Mouse (Mus musculus): ENCODE measurements around the gene Clcnkb. TPM values are rescaled to one million over a fixed set of nuclear protein-coding genes. Genes with fewer than 3 reads are reported as not detected.
A peak's percentile ranks its signal among the peaks of the same experiment; 100 is the strongest.

Gene Clcnkb
- polyA plus RNA-seq (2014; fragmentation: Nextera tagmentation; extraction: Ambion mirVana), result not detected in 2 replicates

DNA sequence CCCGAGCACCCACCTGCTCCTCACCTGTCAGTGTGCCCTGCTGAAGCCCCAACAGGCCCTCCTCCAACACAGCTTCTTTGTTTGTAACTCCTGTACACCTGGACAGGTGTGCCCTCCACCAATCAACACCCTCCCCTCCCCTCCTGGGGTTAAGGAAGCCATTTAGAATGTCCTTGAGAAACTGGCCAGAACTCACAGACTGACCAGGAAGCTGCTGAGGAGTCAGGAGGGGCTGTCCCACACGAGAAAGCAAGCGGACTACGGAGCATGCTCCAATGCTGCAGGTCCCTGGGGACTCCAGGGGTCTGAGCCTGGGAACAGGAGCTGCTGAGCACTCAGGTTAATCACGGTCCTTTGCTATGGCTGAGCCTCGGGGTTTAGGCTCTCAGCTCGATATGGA is at the start of gene Clcnkb:
Clcnkb (minus strand) TSS at position 91 of the 400 bp plus-strand sequence.
- Histone ChIP-seq H3K4me3 (ENCODE audit: low read depth, low read length) (no peak within 1 kb of the TSS), H3K27me3 (ENCODE audit: control insufficient read depth, insufficient read depth, low read length) (no peaks in the 10 kb centered on the region), H3K36me3 (ENCODE audit: control insufficient read depth, insufficient read depth, low read length) (no peaks in the 10 kb centered on the region), H3K27ac (ENCODE audit: low read depth, low read length) (no peak within 1 kb of the TSS), H3K4me2 (ENCODE audit: low read depth, low read length) (no peak within 1 kb of the TSS), H3K9me3 (ENCODE audit: control insufficient read depth, low read length) (no peaks in the 10 kb centered on the region), H3K9ac (replicated peaks; ENCODE audit: low read depth, low read length) (no peak within 1 kb of the TSS), H3K4me1 (ENCODE audit: control insufficient read depth, insufficient read depth, low read length) (no peaks in the 10 kb centered on the region)
- WGBS, result 60% methylated on average over 7 of the region's 7 CpGs
- no peak for ATAC-seq (ENCODE audit: low read depth)

DNA sequence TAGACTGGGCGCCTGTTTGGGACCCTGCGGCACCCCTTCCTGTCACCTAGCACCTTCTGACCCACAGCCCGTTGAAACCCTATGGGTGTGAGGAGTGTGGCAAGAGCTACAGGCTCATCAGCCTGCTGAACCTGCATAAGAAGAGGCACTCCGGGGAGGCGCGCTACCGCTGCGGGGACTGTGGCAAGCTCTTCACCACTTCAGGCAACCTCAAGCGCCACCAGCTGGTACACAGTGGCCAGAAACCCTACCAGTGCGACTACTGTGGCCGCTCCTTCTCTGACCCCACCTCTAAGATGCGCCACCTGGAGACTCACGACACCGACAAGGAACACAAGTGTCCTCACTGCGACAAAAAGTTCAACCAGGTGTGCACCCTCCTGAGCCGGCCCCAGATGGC is 48.9 kb upstream of the Clcnkb start:
- Histone ChIP-seq H3K4me1 (ENCODE audit: control insufficient read depth, insufficient read depth, low read length) (no peaks in the 10 kb centered on the region), H3K36me3 (ENCODE audit: control insufficient read depth, insufficient read depth, low read length) (peaks cover 64% of the 10 kb centered on the region), H3K27me3 (ENCODE audit: control insufficient read depth, insufficient read depth, low read length) (no peaks in the 10 kb centered on the region), H3K9ac (replicated peaks; ENCODE audit: low read depth, low read length) (no peak overlapping the region), H3K4me3 (ENCODE audit: low read depth, low read length) (no peak overlapping the region), H3K9me3 (ENCODE audit: control insufficient read depth, low read length) (no peaks in the 10 kb centered on the region), H3K4me2 (ENCODE audit: low read depth, low read length) (no peak overlapping the region), H3K27ac (ENCODE audit: low read depth, low read length) (no peak overlapping the region)
- no peak for ATAC-seq (ENCODE audit: low read depth)
- WGBS, result 80% methylated on average over 16 of the region's 16 CpGs

DNA sequence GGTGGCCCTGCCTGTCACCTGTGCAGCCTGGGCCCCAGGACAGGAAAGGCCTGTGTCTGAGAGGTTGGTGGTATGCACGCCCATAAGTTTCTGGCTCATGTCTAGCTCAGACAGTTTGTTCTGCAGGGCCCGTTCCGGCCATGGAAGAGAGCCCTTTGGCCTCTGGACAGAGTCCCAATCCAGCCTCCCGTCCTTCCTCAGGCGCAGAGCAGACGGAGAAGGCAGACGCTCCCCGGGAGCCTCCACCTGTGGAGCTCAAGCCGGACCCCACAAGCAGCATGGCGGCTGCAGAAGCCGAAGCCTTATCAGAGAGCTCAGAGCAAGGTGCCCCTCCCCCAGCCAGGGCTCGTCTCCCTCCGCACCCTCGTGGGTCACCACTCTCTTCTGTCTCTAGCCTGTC is 47.7 kb upstream of the Clcnkb start:
- Histone ChIP-seq H3K27ac (ENCODE audit: low read depth, low read length) (no peak overlapping the region), H3K4me2 (ENCODE audit: low read depth, low read length) (no peak overlapping the region), H3K4me1 (ENCODE audit: control insufficient read depth, insufficient read depth, low read length) (no peaks in the 10 kb centered on the region), H3K36me3 (ENCODE audit: control insufficient read depth, insufficient read depth, low read length) (peaks cover 52% of the 10 kb centered on the region), H3K4me3 (ENCODE audit: low read depth, low read length) (no peak overlapping the region), H3K9me3 (ENCODE audit: control insufficient read depth, low read length) (no peaks in the 10 kb centered on the region), H3K9ac (replicated peaks; ENCODE audit: low read depth, low read length) (no peak overlapping the region), H3K27me3 (ENCODE audit: control insufficient read depth, insufficient read depth, low read length) (no peaks in the 10 kb centered on the region)
- WGBS, result 89% methylated on average over 14 of the region's 14 CpGs
- ATAC-seq (ENCODE audit: low read depth), result no peak

DNA sequence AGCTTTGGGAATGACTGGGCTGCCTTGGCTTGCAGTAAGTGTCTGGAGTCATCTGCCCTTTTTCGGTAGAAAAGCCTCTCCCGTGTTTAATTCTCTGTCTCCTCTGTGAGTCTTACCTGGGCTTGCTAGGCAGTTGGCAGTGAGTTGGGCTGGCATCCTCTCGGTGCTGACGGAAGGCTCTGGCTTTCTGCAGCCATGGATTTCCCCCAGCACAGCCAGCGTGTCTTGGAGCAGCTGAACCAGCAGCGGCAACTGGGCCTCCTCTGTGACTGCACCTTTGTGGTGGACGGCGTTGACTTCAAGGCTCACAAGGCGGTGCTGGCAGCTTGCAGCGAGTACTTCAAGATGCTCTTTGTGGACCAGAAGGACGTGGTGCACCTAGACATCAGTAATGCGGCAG is 45.8 kb upstream of the Clcnkb start:
- Histone ChIP-seq H3K4me3 (ENCODE audit: low read depth, low read length) (no peak overlapping the region), H3K4me1 (ENCODE audit: control insufficient read depth, insufficient read depth, low read length) (0 out of 2 replicates have a peak, but pooled peaks cover 4% of the 10 kb centered on the region), H3K27me3 (ENCODE audit: control insufficient read depth, insufficient read depth, low read length) (no peaks in the 10 kb centered on the region), H3K4me2 (ENCODE audit: low read depth, low read length) (no peak overlapping the region), H3K9ac (replicated peaks; ENCODE audit: low read depth, low read length) (no peak overlapping the region), H3K27ac (ENCODE audit: low read depth, low read length) (no peak overlapping the region), H3K9me3 (ENCODE audit: control insufficient read depth, low read length) (no peaks in the 10 kb centered on the region), H3K36me3 (ENCODE audit: control insufficient read depth, insufficient read depth, low read length) (peaks cover 39% of the 10 kb centered on the region)
- WGBS, result 89% methylated on average over 12 of the region's 12 CpGs
- ATAC-seq (ENCODE audit: low read depth), result no peak

GRCm38 (mm10) chr4:141461088-141461487 is 45.3 kb upstream of the Clcnkb start:
- 42% methylated on average over 12 of the region's 12 CpGs for WGBS
- no peaks in the 10 kb centered on the region for H3K27me3 ChIP-seq (ENCODE audit: control insufficient read depth, insufficient read depth, low read length)
- H3K9me3 ChIP-seq (ENCODE audit: control insufficient read depth, low read length), result no peaks in the 10 kb centered on the region
- H3K4me3 ChIP-seq (ENCODE audit: low read depth, low read length), result no peak overlapping the region
- ATAC-seq (ENCODE audit: low read depth), result no peak
- no peak overlapping the region for H3K4me2 ChIP-seq (ENCODE audit: low read depth, low read length)
- H3K4me1 ChIP-seq (ENCODE audit: control insufficient read depth, insufficient read depth, low read length), result 0 out of 2 replicates have a peak, but pooled peaks cover 4% of the 10 kb centered on the region
- no peak overlapping the region for H3K9ac ChIP-seq (replicated peaks; ENCODE audit: low read depth, low read length)
- H3K27ac ChIP-seq (ENCODE audit: low read depth, low read length), result no peak overlapping the region
- H3K36me3 ChIP-seq (ENCODE audit: control insufficient read depth, insufficient read depth, low read length), result peaks cover 34% of the 10 kb centered on the region

DNA sequence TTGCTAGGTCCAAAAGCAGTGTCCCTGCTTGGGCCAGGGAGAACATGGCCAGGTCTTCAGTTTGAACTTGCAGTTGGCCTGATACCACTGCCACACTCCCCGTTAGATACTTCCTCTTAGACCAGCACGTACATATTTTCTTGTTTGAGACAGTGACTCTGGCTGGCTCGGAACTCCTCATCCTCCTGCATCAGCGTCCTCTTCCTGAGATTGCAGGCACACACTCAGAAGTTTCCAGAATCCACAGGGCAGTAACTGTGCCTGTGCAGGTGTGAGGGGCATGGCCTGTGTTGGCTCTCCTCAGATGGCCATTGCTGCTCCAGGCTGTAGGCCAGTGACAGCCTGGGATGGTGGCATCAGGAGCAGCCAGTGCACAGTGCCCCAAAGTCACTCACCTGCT is 44.7 kb upstream of the Clcnkb start:
- Histone ChIP-seq H3K4me3 (ENCODE audit: low read depth, low read length) (no peak overlapping the region), H3K4me2 (ENCODE audit: low read depth, low read length) (no peak overlapping the region), H3K9ac (replicated peaks; ENCODE audit: low read depth, low read length) (no peak overlapping the region), H3K9me3 (ENCODE audit: control insufficient read depth, low read length) (no peaks in the 10 kb centered on the region), H3K27ac (ENCODE audit: low read depth, low read length) (no peak overlapping the region), H3K27me3 (ENCODE audit: control insufficient read depth, insufficient read depth, low read length) (no peaks in the 10 kb centered on the region), H3K36me3 (ENCODE audit: control insufficient read depth, insufficient read depth, low read length) (peaks cover 28% of the 10 kb centered on the region), H3K4me1 (ENCODE audit: control insufficient read depth, insufficient read depth, low read length) (0 out of 2 replicates have a peak, but pooled peaks cover 4% of the 10 kb centered on the region)
- no peak for ATAC-seq (ENCODE audit: low read depth)
- 99% methylated on average over 4 of the region's 4 CpGs for WGBS

- ATAC-seq (ENCODE audit: low read depth), result no peak
- Histone ChIP-seq H3K9me3 (ENCODE audit: control insufficient read depth, low read length) (no peaks in the 10 kb centered on the region), H3K4me2 (ENCODE audit: low read depth, low read length) (no peak overlapping the region), H3K9ac (replicated peaks; ENCODE audit: low read depth, low read length) (no peak overlapping the region), H3K4me3 (ENCODE audit: low read depth, low read length) (no peak overlapping the region), H3K27me3 (ENCODE audit: control insufficient read depth, insufficient read depth, low read length) (no peaks in the 10 kb centered on the region), H3K27ac (ENCODE audit: low read depth, low read length) (no peak overlapping the region), H3K4me1 (ENCODE audit: control insufficient read depth, insufficient read depth, low read length) (0 out of 2 replicates have a peak, but pooled peaks cover 4% of the 10 kb centered on the region), H3K36me3 (ENCODE audit: control insufficient read depth, insufficient read depth, low read length) (peaks cover 20% of the 10 kb centered on the region)
- 92% methylated on average over 9 of the region's 9 CpGs for WGBS
Measured at GRCm38 (mm10) chr4:141459766-141460165, 44.0 kb upstream of the Clcnkb start.

- no peak for ATAC-seq (ENCODE audit: low read depth)
- WGBS, result 60% methylated on average over 3 of the region's 3 CpGs
- H3K27me3 ChIP-seq (ENCODE audit: control insufficient read depth, insufficient read depth, low read length), result no peaks in the 10 kb centered on the region
- H3K4me2 ChIP-seq (ENCODE audit: low read depth, low read length), result no peak overlapping the region
- H3K36me3 ChIP-seq (ENCODE audit: control insufficient read depth, insufficient read depth, low read length), result peaks cover 12% of the 10 kb centered on the region
- no peak overlapping the region for H3K9ac ChIP-seq (replicated peaks; ENCODE audit: low read depth, low read length)
- H3K9me3 ChIP-seq (ENCODE audit: control insufficient read depth, low read length), result no peaks in the 10 kb centered on the region
- no peak overlapping the region for H3K4me3 ChIP-seq (ENCODE audit: low read depth, low read length)
- H3K4me1 ChIP-seq (ENCODE audit: control insufficient read depth, insufficient read depth, low read length), result 0 out of 2 replicates have a peak, but pooled peaks cover 4% of the 10 kb centered on the region
- H3K27ac ChIP-seq (ENCODE audit: low read depth, low read length), result no peak overlapping the region
Measured at GRCm38 (mm10) chr4:141458888-141459287, 43.1 kb upstream of the Clcnkb start.

DNA sequence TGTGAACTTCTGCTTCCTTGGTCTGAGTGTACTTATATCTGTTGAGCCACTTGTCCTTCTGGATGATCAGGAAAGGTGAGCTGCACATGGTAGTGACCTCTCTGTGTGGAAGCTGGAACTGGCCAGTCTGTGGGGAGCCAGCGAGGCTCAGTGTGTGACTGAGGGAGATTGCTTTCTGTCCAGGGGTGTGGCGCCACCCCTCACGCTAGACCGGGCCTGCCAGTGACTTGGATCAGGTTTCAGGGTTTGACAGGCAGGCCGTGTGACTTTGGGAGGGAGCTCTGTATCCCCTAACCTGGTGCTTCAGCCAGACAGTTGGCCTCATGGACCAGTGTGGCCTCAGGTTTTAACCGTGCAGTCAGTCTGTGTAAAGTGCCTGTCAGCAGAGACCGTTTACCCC is 42.4 kb upstream of the Clcnkb start:
- 0 out of 2 replicates have a peak, but pooled peaks have one; percentile 34 for ATAC-seq (ENCODE audit: low read depth)
- peaks cover 7% of the 10 kb centered on the region for H3K36me3 ChIP-seq (ENCODE audit: control insufficient read depth, insufficient read depth, low read length)
- H3K4me3 ChIP-seq (ENCODE audit: low read depth, low read length), result no peak overlapping the region
- 0 out of 2 replicates have a peak overlapping the region, but pooled peaks have one; percentile 7 for H3K9ac ChIP-seq (replicated peaks; ENCODE audit: low read depth, low read length)
- no peak overlapping the region for H3K4me2 ChIP-seq (ENCODE audit: low read depth, low read length)
- H3K27ac ChIP-seq (ENCODE audit: low read depth, low read length), result no peak overlapping the region
- H3K27me3 ChIP-seq (ENCODE audit: control insufficient read depth, insufficient read depth, low read length), result no peaks in the 10 kb centered on the region
- no peaks in the 10 kb centered on the region for H3K9me3 ChIP-seq (ENCODE audit: control insufficient read depth, low read length)
- 15% methylated on average over 7 of the region's 7 CpGs for WGBS
- 0 out of 2 replicates have a peak, but pooled peaks cover 4% of the 10 kb centered on the region for H3K4me1 ChIP-seq (ENCODE audit: control insufficient read depth, insufficient read depth, low read length)

Data from neural tube, embryonic 14.5 days (tissue).